Mouse (Mus musculus) megakaryocyte, adult 5-6 weeks (primary cell): ENCODE results near the gene Klk1b9. TPM values are rescaled to one million over a fixed set of nuclear protein-coding genes. Genes with fewer than 3 reads are reported as not detected.
"Not testable (repeated sequence)": the region's sequence is repeated elsewhere in the genome, so short reads cannot be mapped to it uniquely, and the experiment has no call there.

Source experiments
- ATAC-seq: 2 replicates; pipeline ENCODE4 v1.8.0; 2016; ENCODE audit warnings: mild to moderate bottlenecking, inconsistent platforms; ENCODE audit not compliant: poor library complexity, severe bottlenecking
- total RNA-seq, 2 experiments: library from RNA; stranded (forward) in 1 of 2; stranded (reverse) in 1 of 2; fragments of 153-499, 151-499 nt in 1 of 2; fragments of 221-1000, 200-1000 nt in 1 of 2; gene quantifications; 2 replicates each; pipeline versions ENCODE4 v1.2.3 to v1.2.4; 2015 to 2017

Klk1b9 gene
- total RNA-seq (2015) (not detected in 2 replicates), total RNA-seq (2017) (not detected in 2 replicates)

- ATAC-seq, result not testable (repeated sequence)
Measured at GRCm38 (mm10) chr7:43975761-43976160, at the start of gene Klk1b9. Klk1b9 (plus strand) TSS chr7:43976061.

- peak; percentile 53 for ATAC-seq
Measured at GRCm38 (mm10) chr7:43928521-43928920, 47.3 kb upstream of the Klk1b9 start.

GRCm38 (mm10) chr7:43932337-43932736 is 43.5 kb upstream of the Klk1b9 start:
- no peak for ATAC-seq

- ATAC-seq, result no peak
Measured at GRCm38 (mm10) chr7:43933440-43933839, 42.4 kb upstream of the Klk1b9 start, which contains the start of gene Klk15. Klk15 (plus strand) TSS chr7:43933740.

GRCm38 (mm10) chr7:43934747-43935146 is 41.1 kb upstream of the Klk1b9 start:
- no peak for ATAC-seq

GRCm38 (mm10) chr7:43936551-43936950 is 39.3 kb upstream of the Klk1b9 start:
- no peak for ATAC-seq

- ATAC-seq, result not testable (repeated sequence)
Measured at GRCm38 (mm10) chr7:43942293-43942692, 33.6 kb upstream of the Klk1b9 start.

GRCm38 (mm10) chr7:43944727-43945264 is 31.1 kb upstream of the Klk1b9 start:
- peak; percentile 91 for ATAC-seq

GRCm38 (mm10) chr7:43950364-43950763 is 25.5 kb upstream of the Klk1b9 start, which contains the start of gene Klk1b8:
Klk1b8 (plus strand) TSS chr7:43950664.
- no peak for ATAC-seq

- no peak for ATAC-seq
Measured at GRCm38 (mm10) chr7:43952703-43953102, 23.2 kb upstream of the Klk1b9 start.

- ATAC-seq, result no peak
Measured at GRCm38 (mm10) chr7:43966451-43966850, 9.4 kb upstream of the Klk1b9 start, which contains the start of gene Klk1b1. Klk1b1 (plus strand) TSS chr7:43966751.

GRCm38 (mm10) chr7:43967058-43967457 is 8.8 kb upstream of the Klk1b9 start:
- peak; percentile 62 for ATAC-seq

GRCm38 (mm10) chr7:43967612-43968011 is 8.2 kb upstream of the Klk1b9 start:
- peak; percentile 76 for ATAC-seq

- ATAC-seq, result peak; percentile 71
Measured at GRCm38 (mm10) chr7:43985657-43986056, 9.8 kb downstream of the Klk1b9 start.

GRCm38 (mm10) chr7:43994821-43995220 is 19.0 kb downstream of the Klk1b9 start:
- peak; percentile 91 for ATAC-seq

GRCm38 (mm10) chr7:43995577-43995976 is 19.7 kb downstream of the Klk1b9 start, which contains the start of gene Klk1b11:
Klk1b11 (plus strand) TSS chr7:43995877.
- ATAC-seq, result not testable (repeated sequence)

- ATAC-seq, result peak; percentile 95
Measured at GRCm38 (mm10) chr7:44004847-44005246, 29.0 kb downstream of the Klk1b9 start.

- not testable (repeated sequence) for ATAC-seq
Measured at GRCm38 (mm10) chr7:44011868-44012267, 36.0 kb downstream of the Klk1b9 start, which contains the start of gene Klk1b26. Klk1b26 (plus strand) TSS chr7:44012168.

- ATAC-seq, result not testable (repeated sequence)
Measured at GRCm38 (mm10) chr7:44014666-44015065, 38.8 kb downstream of the Klk1b9 start.

GRCm38 (mm10) chr7:44015071-44015470 is 39.2 kb downstream of the Klk1b9 start:
- no peak for ATAC-seq
